Mouse (Mus musculus): ENCODE measurements around the gene Dmp1.
A peak's percentile ranks its signal among the peaks of the same experiment; 100 is the strongest.

Dmp1 gene

GRCm38 (mm10) chr5:104202351-104202750 lies at the start of gene Dmp1:
TSS of gene Dmp1 (plus strand) at chr5:104202613.
- no peak for DNase-seq (ENCODE audit: low spot score)

GRCm38 (mm10) chr5:104157701-104158100 lies 44.7 kb upstream of the Dmp1 start:
- no peak for DNase-seq (ENCODE audit: low spot score)

GRCm38 (mm10) chr5:104158332-104159052 lies 43.9 kb upstream of the Dmp1 start:
- DNase-seq (ENCODE audit: low spot score): no peak

GRCm38 (mm10) chr5:104160581-104160980 lies 41.8 kb upstream of the Dmp1 start:
- no peak for DNase-seq (ENCODE audit: low spot score)

- DNase-seq (ENCODE audit: low spot score): no peak
Observed at GRCm38 (mm10) chr5:104161390-104161789, 41.0 kb upstream of the Dmp1 start.

- DNase-seq (ENCODE audit: low spot score): no peak
Observed at GRCm38 (mm10) chr5:104163536-104163935, 38.9 kb upstream of the Dmp1 start.

GRCm38 (mm10) chr5:104170412-104170811 lies 32.0 kb upstream of the Dmp1 start, which contains the start of gene Dspp:
TSS of gene Dspp (plus strand) at chr5:104170712.
- DNase-seq (ENCODE audit: low spot score): no peak

- no peak for DNase-seq (ENCODE audit: low spot score)
Observed at GRCm38 (mm10) chr5:104173094-104173493, 29.3 kb upstream of the Dmp1 start.

- DNase-seq (ENCODE audit: low spot score): no peak
Observed at GRCm38 (mm10) chr5:104183743-104184142, 18.7 kb upstream of the Dmp1 start.

GRCm38 (mm10) chr5:104187281-104187680 lies 15.1 kb upstream of the Dmp1 start:
- no peak for DNase-seq (ENCODE audit: low spot score)

- no peak for DNase-seq (ENCODE audit: low spot score)
Observed at GRCm38 (mm10) chr5:104195086-104195485, 7.3 kb upstream of the Dmp1 start.

- DNase-seq (ENCODE audit: low spot score): no peak
Observed at GRCm38 (mm10) chr5:104201153-104201950, 1.1 kb upstream of the Dmp1 start.

- DNase-seq (ENCODE audit: low spot score): no peak
Observed at GRCm38 (mm10) chr5:104212531-104212930, 10.1 kb downstream of the Dmp1 start.

GRCm38 (mm10) chr5:104218926-104219325 lies 16.5 kb downstream of the Dmp1 start:
- peak; percentile 29 for DNase-seq (ENCODE audit: low spot score)

GRCm38 (mm10) chr5:104224299-104224698 lies 21.9 kb downstream of the Dmp1 start:
- DNase-seq (ENCODE audit: low spot score): no peak

- DNase-seq (ENCODE audit: low spot score): no peak
Observed at GRCm38 (mm10) chr5:104224750-104225149, 22.3 kb downstream of the Dmp1 start.

GRCm38 (mm10) chr5:104228497-104228896 lies 26.1 kb downstream of the Dmp1 start:
- no peak for DNase-seq (ENCODE audit: low spot score)

GRCm38 (mm10) chr5:104236741-104237140 lies 34.3 kb downstream of the Dmp1 start:
- no peak for DNase-seq (ENCODE audit: low spot score)

GRCm38 (mm10) chr5:104239674-104240378 lies 37.4 kb downstream of the Dmp1 start:
- peak; percentile 43 for DNase-seq (ENCODE audit: low spot score)

GRCm38 (mm10) chr5:104244261-104244660 lies 41.8 kb downstream of the Dmp1 start:
- DNase-seq (ENCODE audit: low spot score): no peak

- DNase-seq (ENCODE audit: low spot score): no peak
Observed at GRCm38 (mm10) chr5:104251811-104252210, 49.4 kb downstream of the Dmp1 start.

GRCm38 (mm10) chr5:104256585-104256984 lies 54.2 kb downstream of the Dmp1 start:
- no peak for DNase-seq (ENCODE audit: low spot score)

All from ovary, postnatal 14 days (tissue).